Mouse (Mus musculus) embryo, embryonic 10 days (tissue): Measurements from ENCODE around the gene Erh.

Source experiments
- DNase-seq: peaks from one replicate; pipeline ENCODE4 v3.0.0-alpha.2; 2015; ENCODE audit warnings: low spot score

Gene Erh

GRCm38 (mm10) chr12:80615371-80616257 lies 28.5 kb downstream of the Erh start:
- DNase-seq: peak; percentile 44

GRCm38 (mm10) chr12:80612113-80612791 lies 31.9 kb downstream of the Erh start:
- DNase-seq: no peak

DNA sequence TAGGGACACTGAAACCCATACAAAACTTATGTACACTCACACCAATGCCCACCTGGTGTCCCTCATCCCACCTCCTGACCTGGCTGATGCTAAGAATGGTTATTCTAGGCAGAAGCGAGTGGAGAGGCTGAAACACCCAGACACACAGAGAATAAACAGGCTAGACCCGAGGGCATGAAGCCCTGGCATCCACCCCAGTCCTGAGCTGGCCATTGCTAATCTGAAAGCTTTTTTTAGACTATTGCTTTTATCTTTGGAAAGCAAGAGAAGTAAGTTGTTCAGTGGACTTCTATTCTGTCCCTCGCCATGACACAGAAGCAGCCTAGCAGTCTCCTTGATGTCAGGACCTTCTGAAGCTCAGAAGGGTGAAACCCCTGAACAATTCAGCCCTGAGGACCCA lies 34.2 kb downstream of the Erh start:
- DNase-seq: no peak

- no peak for DNase-seq
These were observed 35.6 kb downstream of the Erh start for GRCm38 (mm10) chr12:80608576-80608975.

GRCm38 (mm10) chr12:80604218-80604617 lies 39.9 kb downstream of the Erh start:
- DNase-seq: no peak

GRCm38 (mm10) chr12:80603566-80603965 lies 40.6 kb downstream of the Erh start:
- DNase-seq: no peak

GRCm38 (mm10) chr12:80602432-80602831 lies 41.7 kb downstream of the Erh start:
- no peak for DNase-seq

DNA sequence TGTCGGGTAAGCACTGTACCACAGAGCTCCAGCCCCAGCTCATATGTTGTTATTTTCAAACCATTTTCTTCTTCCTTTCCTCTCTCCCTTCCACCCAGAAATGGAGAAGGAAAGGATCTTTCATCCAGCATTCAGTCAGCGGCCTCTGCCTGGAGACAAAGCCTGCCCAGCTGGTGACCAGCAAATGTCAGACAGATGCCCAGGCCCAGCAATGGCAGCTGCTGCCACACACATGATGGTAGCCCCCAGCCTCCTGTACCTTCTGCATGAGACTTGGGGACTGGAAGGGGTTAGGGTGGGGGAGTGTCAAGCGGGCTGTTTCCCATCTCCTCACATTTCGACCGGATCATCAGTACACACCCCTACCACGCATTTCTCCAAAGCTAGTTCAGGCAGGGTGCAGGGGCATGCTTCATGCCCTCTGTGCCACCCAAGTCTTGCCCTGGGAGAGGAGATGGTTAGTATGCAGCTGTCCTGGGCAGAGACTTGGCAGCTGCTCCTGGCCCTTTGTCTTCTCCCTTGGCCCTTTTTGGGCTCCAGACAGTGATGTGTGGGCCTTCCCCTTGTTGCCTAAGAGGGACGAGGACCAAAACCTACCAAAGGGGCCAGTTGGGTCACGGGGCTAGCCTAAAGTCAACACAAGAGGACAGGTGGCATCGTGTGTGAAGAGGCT lies 42.4 kb downstream of the Erh start:
- no peak for DNase-seq

- peak; percentile 20 for DNase-seq
These were observed 45.4 kb downstream of the Erh start for GRCm38 (mm10) chr12:80598756-80599155.

GRCm38 (mm10) chr12:80598236-80598635 lies 45.9 kb downstream of the Erh start:
- DNase-seq: peak; percentile 47

- DNase-seq: no peak
These were observed 48.2 kb downstream of the Erh start for GRCm38 (mm10) chr12:80595968-80596367.

DNA sequence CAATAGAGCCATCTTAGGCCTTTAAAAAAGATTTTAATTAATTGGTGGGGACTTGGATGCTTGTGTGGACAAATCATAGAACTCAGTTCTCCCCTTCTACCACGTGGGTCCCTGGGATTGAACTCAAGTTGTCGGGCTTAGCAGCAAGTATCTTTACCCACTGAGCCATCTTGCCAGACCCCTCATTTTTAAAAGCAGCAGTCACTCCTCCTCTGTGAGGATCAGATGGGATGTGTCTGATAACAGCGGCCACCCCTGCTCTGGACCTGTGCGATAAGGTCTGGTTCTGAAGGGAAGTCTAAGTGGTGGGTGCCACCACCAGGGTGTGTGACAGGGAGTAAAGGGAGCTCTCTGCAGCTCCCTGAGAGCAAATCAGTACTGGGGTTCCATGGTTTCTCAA lies 48.6 kb downstream of the Erh start:
- DNase-seq: no peak

GRCm38 (mm10) chr12:80594781-80595180 lies 49.4 kb downstream of the Erh start:
- DNase-seq: no peak

DNA sequence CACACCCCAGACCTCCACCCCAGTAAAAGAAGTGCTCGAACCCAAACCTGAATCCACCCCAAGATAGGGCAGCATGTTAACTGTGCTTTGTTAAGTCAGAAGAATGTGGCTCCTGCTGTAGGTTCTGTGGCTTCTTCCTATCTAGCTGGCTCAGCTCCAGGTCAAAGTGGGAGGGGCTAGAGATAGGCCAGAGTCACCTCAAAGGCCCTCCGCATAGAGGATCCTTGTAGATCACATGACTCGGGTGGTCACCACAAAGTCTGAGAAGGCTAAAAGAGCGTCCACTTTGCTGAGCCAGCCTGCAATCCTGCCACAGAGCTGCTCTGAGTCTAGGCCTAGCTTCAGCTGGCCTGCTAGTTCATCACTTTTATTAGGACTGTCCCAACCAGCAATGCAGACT lies 50.0 kb downstream of the Erh start:
- DNase-seq: no peak

- DNase-seq: peak; percentile 56
These were observed 59.2 kb downstream of the Erh start for GRCm38 (mm10) chr12:80584973-80585372.
